Comparison of ENCODE assay signal across 8 mouse cellular contexts in genomic region chr6:134922511-134923195, GRCm38 (mm10). TPM values are rescaled to one million over a fixed set of nuclear protein-coding genes. Genes with fewer than 3 reads are reported as not detected.
A peak's percentile ranks its signal among the peaks of the same experiment; 100 is the strongest.
DNase-seq lines count a peak whose midpoint lies in the region; ATAC-seq and TF ChIP-seq lines count a peak whose summit lies in the region.

No protein-coding gene starts in this region.

- TF ChIP-seq POLR2A in bone marrow, adult 2 months (IDR thresholded peaks at IDR 0.05; ENCODE audit: borderline replicate concordance, control insufficient read depth, low read depth, low read length): no peak

- no peak for TF ChIP-seq CTCF in bone marrow, adult 2 months (IDR thresholded peaks at IDR 0.05; ENCODE audit: control insufficient read depth, insufficient read depth, low read length)

- peaks cover 48% of the 10 kb centered on the region for H3K4me1 ChIP-seq in heart, embryonic 13.5 days
- H3K4me1 ChIP-seq in bone marrow, adult 2 months (ENCODE audit: control insufficient read depth, insufficient read depth, low read length): peaks cover under 1% of the 10 kb centered on the region
- H3K4me1 ChIP-seq in midbrain, embryonic 13.5 days (replicated peaks): peaks cover 51% of the 10 kb centered on the region

- H3K27ac ChIP-seq in heart, embryonic 13.5 days (replicated peaks): peak overlapping the region; percentile 99; the same call in 1 of the 2 replicates
- no peak overlapping the region for H3K27ac ChIP-seq in bone marrow, adult 2 months (ENCODE audit: control insufficient read depth, insufficient read depth, low read depth, low read length, poor library complexity)
- no peak overlapping the region for H3K27ac ChIP-seq in midbrain, embryonic 13.5 days

- no peaks in the 10 kb centered on the region for H3K9me3 ChIP-seq in heart, embryonic 13.5 days
- no peaks in the 10 kb centered on the region for H3K9me3 ChIP-seq in midbrain, embryonic 13.5 days

- H3K9ac ChIP-seq in heart, embryonic 13.5 days: peak overlapping the region; percentile 98
- peak overlapping the region; percentile 93 for H3K9ac ChIP-seq in midbrain, embryonic 13.5 days (replicated peaks)

- H3K36me3 ChIP-seq in heart, embryonic 13.5 days: peaks cover 22% of the 10 kb centered on the region
- H3K36me3 ChIP-seq in midbrain, embryonic 13.5 days: no peaks in the 10 kb centered on the region

- WGBS in heart, embryonic 13.5 days: 29% methylated on average over 9 of the region's 9 CpGs
- WGBS in bone marrow, adult 2 months: 4% methylated on average over 9 of the region's 9 CpGs
- WGBS in midbrain, embryonic 13.5 days: 37% methylated on average over 9 of the region's 9 CpGs

- 0 out of 2 replicates have a peak, but pooled peaks cover 3% of the 10 kb centered on the region for H3K27me3 ChIP-seq in heart, embryonic 13.5 days (replicated peaks)
- peaks cover 2% of the 10 kb centered on the region; the same call in 1 of the 2 replicates for H3K27me3 ChIP-seq in midbrain, embryonic 13.5 days

- ATAC-seq in heart, embryonic 13.5 days (ENCODE audit: extremely low read depth, insufficient number of reproducible peaks, low FRiP score, low TSS enrichment): no peak
- ATAC-seq in midbrain, embryonic 13.5 days: no peak

- DNase-seq in heart, adult 8-10 months (ENCODE audit: low spot score): no peak
- peak; percentile 75 for DNase-seq in induced T-regulatory cell, adult 2 months (ENCODE audit: low read depth)
- no peak for DNase-seq in spleen, adult 18-20 months
- no peak for DNase-seq in spleen, postnatal 36 days (ENCODE audit: low spot score in 2 of 2)
- DNase-seq in left cerebral cortex, postnatal 14 days (ENCODE audit: low spot score in 2 of 2): no peak

- intact Hi-C loops in left cerebral cortex, postnatal 14 days (cut with DNase I): loop anchor here (5.0 kb wide), 1 partner anchor 35 kb away; no protein-coding TSS in a partner anchor

- peak overlapping the region; percentile 95 for H3K4me2 ChIP-seq in heart, embryonic 13.5 days
- H3K4me2 ChIP-seq in midbrain, embryonic 13.5 days (replicated peaks): peak overlapping the region; percentile 84

- peak overlapping the region; percentile 97 for H3K4me3 ChIP-seq in heart, embryonic 13.5 days
- peak overlapping the region; percentile 58 for H3K4me3 ChIP-seq in bone marrow, adult 2 months (replicated peaks; ENCODE audit: control insufficient read depth, low read depth, low read length)
- peak overlapping the region; percentile 90 for H3K4me3 ChIP-seq in midbrain, embryonic 13.5 days (replicated peaks)

RNA-seq across cellular contexts. Expression of gene Cdkn1b, which starts 2.5 kb away (rescaled TPM):
- polyA plus RNA-seq in heart, embryonic 13.5 days (2015; fragmentation: Nextera tagmentation; extraction: Ambion mirVana): 14.4 and 17.4 TPM in 2 replicates
- 10 to 100 TPM; 29.5 to 43.4 (median 38.7) TPM for total RNA-seq in heart, adult 8-10 months (2022)
- polyA plus RNA-seq in bone marrow, adult 2 months (2011; ENCODE audit: insufficient read depth, insufficient read length, low replicate concordance, missing spikeins): 40.0 and 47.4 TPM in 2 replicates
- 33.8 and 35.1 TPM in 2 replicates for polyA plus RNA-seq in midbrain, embryonic 13.5 days (2015; fragmentation: Nextera tagmentation; extraction: Ambion mirVana)
- total RNA-seq in left cerebral cortex, postnatal 14 days (2021): 10 to 100 TPM; 45.1 to 49.4 TPM

RNA-seq across cellular contexts. Expression of gene Gpr19, which starts 24.3 kb away (rescaled TPM):
- 8.5 and 8.6 TPM in 2 replicates for polyA plus RNA-seq in heart, embryonic 13.5 days (2015; fragmentation: Nextera tagmentation; extraction: Ambion mirVana)
- 1 to 10 TPM; 2.6 to 5.8 (median 3.9) TPM for total RNA-seq in heart, adult 8-10 months (2022)
- polyA plus RNA-seq in bone marrow, adult 2 months (2011; ENCODE audit: insufficient read depth, insufficient read length, low replicate concordance, missing spikeins): 6.9 and 16.6 TPM in 2 replicates
- polyA plus RNA-seq in midbrain, embryonic 13.5 days (2015; fragmentation: Nextera tagmentation; extraction: Ambion mirVana): 45.0 and 47.9 TPM in 2 replicates
- 10 to 100 TPM; 27.5 to 28.0 TPM for total RNA-seq in left cerebral cortex, postnatal 14 days (2021)

RNA-seq across cellular contexts. Expression of gene Apold1, which starts 58.9 kb away (rescaled TPM):
- polyA plus RNA-seq in heart, embryonic 13.5 days (2015; fragmentation: Nextera tagmentation; extraction: Ambion mirVana): 6.8 and 7.8 TPM in 2 replicates
- 1 to 10 TPM; 4.8 to 7.5 (median 5.6) TPM for total RNA-seq in heart, adult 8-10 months (2022)
- 2.4 and 6.2 TPM in 2 replicates for polyA plus RNA-seq in bone marrow, adult 2 months (2011; ENCODE audit: insufficient read depth, insufficient read length, low replicate concordance, missing spikeins)
- 3.0 and 3.7 TPM in 2 replicates for polyA plus RNA-seq in midbrain, embryonic 13.5 days (2015; fragmentation: Nextera tagmentation; extraction: Ambion mirVana)
- total RNA-seq in left cerebral cortex, postnatal 14 days (2021): 1 to 10 TPM; 5.1 to 7.2 TPM
